Mouse (Mus musculus) frontal cortex, postnatal 25 days (tissue): ENCODE results near the gene Pla2r1.

ENCODE experiments used
- DNase-seq, 2 experiments: peaks; one replicate each; pipeline ENCODE4 v3.0.0; 2022; ENCODE audit warnings: low spot score in 2 of 2

Pla2r1 gene

GRCm38 (mm10) chr2:60552902-60553682 is at the start of gene Pla2r1:
Pla2r1 (minus strand) TSS chr2:60553308.
- no peak for DNase-seq

GRCm38 (mm10) chr2:60601326-60601725 is 48.2 kb upstream of the Pla2r1 start:
- DNase-seq, result no peak

- DNase-seq, result no peak
These were observed 47.8 kb upstream of the Pla2r1 start for GRCm38 (mm10) chr2:60600863-60601262.

GRCm38 (mm10) chr2:60583416-60583815 is 30.3 kb upstream of the Pla2r1 start:
- DNase-seq, result no peak

- no peak for DNase-seq
These were observed 1.5 kb upstream of the Pla2r1 start for GRCm38 (mm10) chr2:60554561-60554960.

GRCm38 (mm10) chr2:60552177-60552901 is 769 bp downstream of the Pla2r1 start:
- DNase-seq, result no peak

GRCm38 (mm10) chr2:60551673-60552072 is 1.4 kb downstream of the Pla2r1 start:
- DNase-seq, result no peak

- no peak for DNase-seq
These were observed 2.6 kb downstream of the Pla2r1 start for GRCm38 (mm10) chr2:60550521-60550920.

- no peak for DNase-seq
These were observed 3.3 kb downstream of the Pla2r1 start for GRCm38 (mm10) chr2:60549851-60550250.

GRCm38 (mm10) chr2:60546082-60546481 is 7.0 kb downstream of the Pla2r1 start:
- no peak for DNase-seq

- no peak for DNase-seq
These were observed 9.1 kb downstream of the Pla2r1 start for GRCm38 (mm10) chr2:60544006-60544405.

- no peak for DNase-seq
These were observed 11.4 kb downstream of the Pla2r1 start for GRCm38 (mm10) chr2:60541745-60542144.

GRCm38 (mm10) chr2:60540346-60540745 is 12.8 kb downstream of the Pla2r1 start:
- no peak for DNase-seq

- DNase-seq, result no peak
These were observed 14.4 kb downstream of the Pla2r1 start for GRCm38 (mm10) chr2:60538710-60539109.

GRCm38 (mm10) chr2:60538274-60538673 is 14.8 kb downstream of the Pla2r1 start:
- no peak for DNase-seq

GRCm38 (mm10) chr2:60534755-60535154 is 18.4 kb downstream of the Pla2r1 start:
- no peak for DNase-seq

GRCm38 (mm10) chr2:60533026-60533425 is 20.1 kb downstream of the Pla2r1 start:
- DNase-seq, result no peak

GRCm38 (mm10) chr2:60532495-60532894 is 20.6 kb downstream of the Pla2r1 start:
- no peak for DNase-seq

GRCm38 (mm10) chr2:60515817-60516216 is 37.3 kb downstream of the Pla2r1 start:
- no peak for DNase-seq

GRCm38 (mm10) chr2:60514863-60515262 is 38.2 kb downstream of the Pla2r1 start:
- DNase-seq, result no peak

GRCm38 (mm10) chr2:60510718-60511117 is 42.4 kb downstream of the Pla2r1 start:
- no peak for DNase-seq

GRCm38 (mm10) chr2:60505145-60505544 is 48.0 kb downstream of the Pla2r1 start:
- no peak for DNase-seq

- no peak for DNase-seq
These were observed 48.4 kb downstream of the Pla2r1 start for GRCm38 (mm10) chr2:60504718-60505117.
